Mouse (Mus musculus) erythroblast, embryonic 14.5 days (primary cell): ENCODE results near the gene Mpp4.

Experiments used
- GATA1 ChIP-seq: IDR thresholded peaks from 2 replicates; pipeline ENCODE4 v1.6.1; 2012; ENCODE audit warnings: low read length, inconsistent platforms, mixed read lengths
- TAL1 ChIP-seq: IDR thresholded peaks from 3 replicates; pipeline ENCODE4 v1.6.1; 2012; ENCODE audit warnings: low read length, inconsistent platforms, mixed read lengths

DNA sequence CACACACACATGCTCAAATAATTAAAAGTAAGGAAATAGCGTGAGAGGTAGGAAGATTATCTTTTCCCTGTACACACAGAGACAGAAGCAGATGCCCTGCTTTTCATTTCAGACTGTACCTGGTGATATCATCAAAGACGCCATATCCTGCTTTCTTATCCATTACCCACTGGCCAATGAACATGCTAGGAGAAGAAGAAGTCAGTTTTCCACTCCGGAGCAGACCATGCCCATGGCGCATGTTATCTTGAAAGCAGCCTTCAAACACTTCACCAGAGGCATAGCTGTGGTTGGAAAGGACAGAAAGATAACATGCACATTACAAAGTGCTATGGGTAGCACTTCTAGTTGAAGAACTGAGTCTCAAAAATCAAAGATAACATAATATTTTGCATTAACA is 19.9 kb upstream of the Mpp4 start:
- TF ChIP-seq TAL1, result no peak
- TF ChIP-seq GATA1, result no peak
